Mouse (Mus musculus) MEL-GATA-1-ER (cell line): ENCODE measurements around the gene Etv6.

Source experiments
- DNase-seq: peaks from one replicate; pipeline ENCODE4 v3.0.0-alpha.2; 2012; ENCODE audit warnings: low read depth; ENCODE audit errors: extremely low read depth

Etv6 gene

GRCm38 (mm10) chr6:134205726-134206125 lies 170.2 kb downstream of the Etv6 start:
- DNase-seq, result no peak

GRCm38 (mm10) chr6:134206251-134206650 lies 170.8 kb downstream of the Etv6 start:
- no peak for DNase-seq

GRCm38 (mm10) chr6:134207391-134208179 lies 172.1 kb downstream of the Etv6 start:
- DNase-seq, result no peak

- no peak for DNase-seq
These were observed 172.9 kb downstream of the Etv6 start for GRCm38 (mm10) chr6:134208180-134208952.

- no peak for DNase-seq
These were observed 175.4 kb downstream of the Etv6 start for GRCm38 (mm10) chr6:134210675-134211457.

- DNase-seq, result no peak
These were observed 175.9 kb downstream of the Etv6 start for GRCm38 (mm10) chr6:134211458-134211776.

- no peak for DNase-seq
These were observed 182.2 kb downstream of the Etv6 start for GRCm38 (mm10) chr6:134217747-134218146.

GRCm38 (mm10) chr6:134218441-134218840 lies 182.9 kb downstream of the Etv6 start:
- no peak for DNase-seq

- no peak for DNase-seq
These were observed 183.9 kb downstream of the Etv6 start for GRCm38 (mm10) chr6:134219358-134219757.

- DNase-seq, result no peak
These were observed 184.8 kb downstream of the Etv6 start for GRCm38 (mm10) chr6:134220209-134220777.

- no peak for DNase-seq
These were observed 186.9 kb downstream of the Etv6 start for GRCm38 (mm10) chr6:134222248-134222929.

GRCm38 (mm10) chr6:134225564-134225963 lies 190.1 kb downstream of the Etv6 start:
- no peak for DNase-seq

GRCm38 (mm10) chr6:134226349-134227169 lies 191.1 kb downstream of the Etv6 start:
- peak; percentile 16 for DNase-seq

GRCm38 (mm10) chr6:134236311-134236710 lies 200.8 kb downstream of the Etv6 start:
- no peak for DNase-seq

GRCm38 (mm10) chr6:134238455-134238854 lies 203.0 kb downstream of the Etv6 start:
- DNase-seq, result no peak

GRCm38 (mm10) chr6:134240988-134241387 lies 205.5 kb downstream of the Etv6 start:
- no peak for DNase-seq

GRCm38 (mm10) chr6:134243119-134243518 lies 207.6 kb downstream of the Etv6 start:
- no peak for DNase-seq

GRCm38 (mm10) chr6:134243546-134243945 lies 208.0 kb downstream of the Etv6 start:
- DNase-seq, result peak; percentile 12

- no peak for DNase-seq
These were observed 208.6 kb downstream of the Etv6 start for GRCm38 (mm10) chr6:134244071-134244470.

GRCm38 (mm10) chr6:134246109-134246508 lies 210.6 kb downstream of the Etv6 start:
- DNase-seq, result no peak
